Mouse (Mus musculus) embryonic fibroblast, embryonic 13.5 days (primary cell): ENCODE data around the gene Fam222a.

Experiments
- CTCF ChIP-seq: IDR thresholded peaks from 2 replicates; pipeline ENCODE4 v1.5.1; 2011; ENCODE audit warnings: mild to moderate bottlenecking, control low read depth, low read length, moderate library complexity, borderline replicate concordance; ENCODE audit not compliant: insufficient read depth
- POLR2A ChIP-seq: IDR thresholded peaks from 2 replicates; pipeline ENCODE4 v1.6.1; 2011; ENCODE audit warnings: low read depth, mild to moderate bottlenecking, control low read depth, low read length, moderate library complexity

DNA sequence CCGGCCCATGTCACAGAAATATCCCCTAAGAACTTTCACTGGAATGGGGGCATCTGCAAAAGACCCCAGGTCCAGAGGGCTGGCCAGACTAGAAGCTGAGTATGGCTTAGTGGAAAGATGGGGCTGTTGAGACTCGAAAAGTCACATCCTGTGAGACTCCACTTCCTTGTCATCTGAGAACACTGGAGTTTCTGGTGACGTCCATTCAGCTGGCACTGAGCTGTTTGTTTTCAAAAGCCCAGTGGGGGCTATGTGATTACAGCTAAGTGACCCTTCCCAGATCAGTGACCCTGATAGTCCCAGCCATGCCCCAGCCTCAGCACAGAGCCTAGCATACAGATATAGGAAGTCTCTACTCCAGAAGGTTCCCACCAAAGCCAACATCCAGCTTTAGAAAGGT is 83.6 kb downstream of the Fam222a start:
- TF ChIP-seq POLR2A = no peak
- no peak for TF ChIP-seq CTCF
